Mouse (Mus musculus) Patski (cell line): ENCODE measurements at regions not wholly inside any gene's neighbourhood (a gene's known extent, or its start where the extent isn't known, plus 50 kb on each side); places are given as distances from the start of the nearest gene placed in this dataset.
A peak's percentile ranks its signal among the peaks of the same experiment; 100 is the strongest.
"Not testable (repeated sequence)": the region's sequence is repeated elsewhere in the genome, so short reads cannot be mapped to it uniquely, and the experiment has no call there.

Experiments
- ATAC-seq: fragments of 100-300 bp; one replicate; pipeline ENCODE4 v1.8.0; 2021
- CTCF ChIA-PET: fragments of 350-600 bp; sonication (Branson Sonifier 250); formaldehyde crosslinking; loops from one replicate; lab custom pipeline; 2022; ENCODE audit warnings: inconsistent platforms; lab: Charles Lee
- POLR2A ChIA-PET: fragments of 350-600 bp; sonication (Branson Sonifier 250); formaldehyde crosslinking; loops from one replicate; lab custom pipeline; 2022; ENCODE audit warnings: antibody characterized with exemption, inconsistent platforms; lab: Charles Lee
- DNase-seq: peaks from one replicate; pipeline ENCODE4 v3.0.0-alpha.2; 2011; ENCODE audit warnings: low read depth, low spot score
- H3K27me3 ChIP-seq: fragments of 371-371 bp; one replicate; pipeline ENCODE4 v1.5.1; 2021
- CTCF ChIP-seq: fragments of 100-300 bp; IDR thresholded peaks from one replicate; pipeline ENCODE4 v1.5.1; 2021
- in situ Hi-C: fragments of 300-500 bp; cut with MboI; formaldehyde crosslinking; loops from 3 replicates; pipeline ENCODE4 v1.11.1; 2018; ENCODE audit warnings: low pct_unique_long_range_greater_than_20kb, mixed read lengths

- no peak for ATAC-seq
- in situ Hi-C loops, result no loop called here
- no peak for TF ChIP-seq CTCF
- ChIA-PET CTCF (interaction anchor here (2.1 to 2.2 kb wide), 2 partner anchors 10 to 18 kb away, joined by 6 read pairs; no protein-coding TSS in a partner anchor), POLR2A (interaction anchor here (0.6 kb wide), 1 partner anchor 602 kb away, joined by 3 read pairs; no protein-coding TSS in a partner anchor)
- H3K27me3 ChIP-seq, result peaks cover 21% of the 10 kb centered on the region
- DNase-seq, result no peak
These were observed 239.5 kb downstream of the Mef2c start for GRCm38 (mm10) chr13:83743381-83743780.

GRCm38 (mm10) chr13:83744110-83744752 is 240.4 kb downstream of the Mef2c start:
- DNase-seq (no peak), ATAC-seq (no peak)
- no peak for TF ChIP-seq CTCF
- ChIA-PET CTCF (interaction anchor here (2.1 to 2.2 kb wide), 2 partner anchors 11 to 19 kb away, joined by 6 read pairs; no protein-coding TSS in a partner anchor), POLR2A (interaction anchor here (0.6 kb wide), 1 partner anchor 601 kb away, joined by 3 read pairs; no protein-coding TSS in a partner anchor)
- in situ Hi-C loops, result no loop called here
- H3K27me3 ChIP-seq, result peaks cover 30% of the 10 kb centered on the region

GRCm38 (mm10) chr13:83744981-83745555 is 241.2 kb downstream of the Mef2c start:
- ChIA-PET POLR2A (no interaction called here), CTCF (no interaction called here)
- DNase-seq (no peak), ATAC-seq (peak; percentile 100)
- peaks cover 37% of the 10 kb centered on the region for H3K27me3 ChIP-seq
- TF ChIP-seq CTCF, result no peak
- in situ Hi-C loops, result no loop called here

- in situ Hi-C loops, result no loop called here
- ChIA-PET CTCF (no interaction called here), POLR2A (no interaction called here)
- DNase-seq (no peak), ATAC-seq (no peak)
- TF ChIP-seq CTCF, result no peak
- peaks cover 36% of the 10 kb centered on the region for H3K27me3 ChIP-seq
These were observed 242.1 kb downstream of the Mef2c start for GRCm38 (mm10) chr13:83745961-83746360.

GRCm38 (mm10) chr13:83747671-83748070 is 243.8 kb downstream of the Mef2c start:
- no peak for TF ChIP-seq CTCF
- in situ Hi-C loops, result no loop called here
- no peak for ATAC-seq
- CTCF ChIA-PET, result interaction anchor here (1.2 kb wide), 1 partner anchor 24 kb away, joined by 3 read pairs; no protein-coding TSS in a partner anchor
- DNase-seq, result no peak
- peaks cover 31% of the 10 kb centered on the region for H3K27me3 ChIP-seq
- POLR2A ChIA-PET, result interaction anchor here (0.7 kb wide), 1 partner anchor 18 kb away, joined by 6 read pairs; no protein-coding TSS in a partner anchor

- ATAC-seq, result no peak
- CTCF ChIA-PET, result no interaction called here
- H3K27me3 ChIP-seq, result peaks cover 39% of the 10 kb centered on the region
- TF ChIP-seq CTCF, result no peak
- POLR2A ChIA-PET, result no interaction called here
- no peak for DNase-seq
- in situ Hi-C loops, result no loop called here
These were observed 245.7 kb downstream of the Mef2c start for GRCm38 (mm10) chr13:83749376-83750150.

- peaks cover 36% of the 10 kb centered on the region for H3K27me3 ChIP-seq
- in situ Hi-C loops, result no loop called here
- DNase-seq, result no peak
- TF ChIP-seq CTCF, result no peak
- no peak for ATAC-seq
- CTCF ChIA-PET, result no interaction called here
- POLR2A ChIA-PET, result no interaction called here
These were observed 246.6 kb downstream of the Mef2c start for GRCm38 (mm10) chr13:83750437-83750836.

- in situ Hi-C loops, result no loop called here
- DNase-seq, result no peak
- no peak for ATAC-seq
- ChIA-PET POLR2A (no interaction called here), CTCF (no interaction called here)
- TF ChIP-seq CTCF, result no peak
- H3K27me3 ChIP-seq, result peaks cover 21% of the 10 kb centered on the region
These were observed 256.7 kb downstream of the Mef2c start for GRCm38 (mm10) chr13:83760387-83761170.

GRCm38 (mm10) chr13:83762484-83762883 is 258.6 kb downstream of the Mef2c start:
- in situ Hi-C loops, result no loop called here
- TF ChIP-seq CTCF, result no peak

GRCm38 (mm10) chr13:83763288-83763687 is 259.5 kb downstream of the Mef2c start:
- CTCF ChIA-PET, ATAC-seq, POLR2A ChIA-PET, in situ Hi-C loops, DNase-seq, H3K27me3 ChIP-seq: not testable (repeated sequence)

More at GRCm38 (mm10) chr13:83762484-83762883, 258.6 kb downstream of the Mef2c start:
- ATAC-seq (no peak), DNase-seq (no peak)
- H3K27me3 ChIP-seq, result peaks cover 11% of the 10 kb centered on the region
- ChIA-PET POLR2A (no interaction called here), CTCF (no interaction called here)
